Mouse (Mus musculus): ENCODE results near the gene Osbpl7. TPM values are rescaled to one million over a fixed set of nuclear protein-coding genes. Genes with fewer than 3 reads are reported as not detected.

Gene Osbpl7
- polyA plus RNA-seq, 1 experiment = 1.4 TPM

- Histone ChIP-seq H3K27me3 (ENCODE audit: control insufficient read depth, insufficient read depth, insufficient read length) (peaks cover 59% of the 10 kb centered on the region), H3K36me3 (ENCODE audit: control insufficient read depth, insufficient read depth) (no peaks in the 10 kb centered on the region), H3K79me2 (ENCODE audit: control insufficient read depth, insufficient read depth) (no peaks in the 10 kb centered on the region), H3K4me2 (ENCODE audit: low read depth) (no peak within 1 kb of the TSS), H3ac (ENCODE audit: control insufficient read depth, insufficient read length) (no peak within 1 kb of the TSS), H3K4me3 (no peak within 1 kb of the TSS)
- TF ChIP-seq USF1 (IDR thresholded peaks at IDR 0.05; ENCODE audit: low read depth) (no peak), SRF (IDR thresholded peaks at IDR 0.05; ENCODE audit: control insufficient read depth, insufficient read length, low read depth) (no peak), CEBPB (IDR thresholded peaks at IDR 0.05; ENCODE audit: insufficient read depth, poor library complexity, severe bottlenecking) (no peak), MYOD1 (IDR thresholded peaks at IDR 0.05; ENCODE audit: control insufficient read depth in 1 of 3, insufficient read length in 2 of 3, low read depth in 2 of 3) (peak in 2 of 3 experiments; percentile 16 to 29)
Measured at GRCm38 (mm10) chr11:97114671-97115601, 64.5 kb downstream of the Osbpl7 start, which contains the start of gene Tbx21. Tbx21 (minus strand) TSS chr11:97115331.

GRCm38 (mm10) chr11:97115797-97116196 is 65.4 kb downstream of the Osbpl7 start:
- no peak overlapping the region for H3K4me2 ChIP-seq (ENCODE audit: low read depth)
- no peaks in the 10 kb centered on the region for H3K79me2 ChIP-seq (ENCODE audit: control insufficient read depth, insufficient read depth)
- H3K27me3 ChIP-seq (ENCODE audit: control insufficient read depth, insufficient read depth, insufficient read length) = peaks cover 57% of the 10 kb centered on the region
- no peaks in the 10 kb centered on the region for H3K36me3 ChIP-seq (ENCODE audit: control insufficient read depth, insufficient read depth)
- no peak overlapping the region for H3ac ChIP-seq (ENCODE audit: control insufficient read depth, insufficient read length)
- no peak for TF ChIP-seq E2F4 (IDR thresholded peaks at IDR 0.05; ENCODE audit: insufficient read depth)
- TF ChIP-seq TCF12 (IDR thresholded peaks at IDR 0.05; ENCODE audit: insufficient read depth, poor library complexity, severe bottlenecking) = no peak
- no peak for TF ChIP-seq USF1 (IDR thresholded peaks at IDR 0.05; ENCODE audit: low read depth)
- TF ChIP-seq SRF (IDR thresholded peaks at IDR 0.05; ENCODE audit: control insufficient read depth, insufficient read length, low read depth) = no peak
- no peak for TF ChIP-seq CEBPB (IDR thresholded peaks at IDR 0.05; ENCODE audit: insufficient read depth, poor library complexity, severe bottlenecking)
- no peak for TF ChIP-seq TCF3 (IDR thresholded peaks at IDR 0.05; ENCODE audit: insufficient read length, low read depth)
- no peak for TF ChIP-seq MAX (IDR thresholded peaks at IDR 0.05; ENCODE audit: low read depth)
- no peak for TF ChIP-seq POLR2AphosphoS2 (IDR thresholded peaks at IDR 0.05; ENCODE audit: insufficient read length, low read depth)
- TF ChIP-seq MYOD1 (IDR thresholded peaks at IDR 0.05; ENCODE audit: control insufficient read depth in 1 of 3, insufficient read length in 2 of 3, low read depth in 2 of 3) = no peak
- TF ChIP-seq POLR2A (IDR thresholded peaks at IDR 0.05; ENCODE audit: insufficient read length, low read depth) = no peak
- TF ChIP-seq REST (IDR thresholded peaks at IDR 0.05; ENCODE audit: insufficient read depth, insufficient read length) = no peak
- no peak for TF ChIP-seq MYOG (IDR thresholded peaks at IDR 0.05; ENCODE audit: control insufficient read depth in 1 of 3, insufficient read depth in 1 of 3, insufficient read length in 2 of 3, low read depth in 2 of 3)
- H3K4me3 ChIP-seq = no peak overlapping the region

Other genes starting within 250 kb of the Osbpl7 start
- gene Nfe2l1, start 220.7 kb upstream of the Osbpl7 start, polyA plus RNA-seq (2012; fragmentation: generic; extraction: Trizol) = 518 TPM
- 120 TPM for gene Copz2, start 200.8 kb upstream of the Osbpl7 start, polyA plus RNA-seq (2012; fragmentation: generic; extraction: Trizol)
- gene Cdk5rap3, start 134.1 kb upstream of the Osbpl7 start, polyA plus RNA-seq (2012; fragmentation: generic; extraction: Trizol) = 65.8 TPM
- gene Prr15l, start 122.5 kb upstream of the Osbpl7 start, polyA plus RNA-seq (2012; fragmentation: generic; extraction: Trizol) = 0.07 TPM
- gene Pnpo, start 106.6 kb upstream of the Osbpl7 start, polyA plus RNA-seq (2012; fragmentation: generic; extraction: Trizol) = 7.5 TPM
- 11.5 TPM for gene Sp2, start 67.7 kb upstream of the Osbpl7 start, polyA plus RNA-seq (2012; fragmentation: generic; extraction: Trizol)
- 6.0 TPM for gene Sp6, start 37.2 kb upstream of the Osbpl7 start, polyA plus RNA-seq (2012; fragmentation: generic; extraction: Trizol)
- 22.4 TPM for gene Scrn2, start 20.7 kb upstream of the Osbpl7 start, polyA plus RNA-seq (2012; fragmentation: generic; extraction: Trizol)
- 1.4 TPM for gene Lrrc46, start 9.2 kb upstream of the Osbpl7 start, polyA plus RNA-seq (2012; fragmentation: generic; extraction: Trizol)
- gene Mrpl10, start 9.1 kb upstream of the Osbpl7 start, polyA plus RNA-seq (2012; fragmentation: generic; extraction: Trizol) = 66.0 TPM
- not detected for gene Tbx21, start 64.7 kb downstream of the Osbpl7 start, polyA plus RNA-seq (2012; fragmentation: generic; extraction: Trizol)
- gene Tbkbp1, start 100.9 kb downstream of the Osbpl7 start, polyA plus RNA-seq (2012; fragmentation: generic; extraction: Trizol) = 0.22 TPM
- gene Kpnb1, start 137.3 kb downstream of the Osbpl7 start, polyA plus RNA-seq (2012; fragmentation: generic; extraction: Trizol) = 103 TPM
- gene Npepps, start 230.0 kb downstream of the Osbpl7 start, polyA plus RNA-seq (2012; fragmentation: generic; extraction: Trizol) = 45.6 TPM

Measured in myocyte (in vitro differentiated cells).